Mouse (Mus musculus): Measurements from ENCODE around the gene Racgap1.
A peak's percentile ranks its signal among the peaks of the same experiment; 100 is the strongest.

Gene Racgap1

DNA sequence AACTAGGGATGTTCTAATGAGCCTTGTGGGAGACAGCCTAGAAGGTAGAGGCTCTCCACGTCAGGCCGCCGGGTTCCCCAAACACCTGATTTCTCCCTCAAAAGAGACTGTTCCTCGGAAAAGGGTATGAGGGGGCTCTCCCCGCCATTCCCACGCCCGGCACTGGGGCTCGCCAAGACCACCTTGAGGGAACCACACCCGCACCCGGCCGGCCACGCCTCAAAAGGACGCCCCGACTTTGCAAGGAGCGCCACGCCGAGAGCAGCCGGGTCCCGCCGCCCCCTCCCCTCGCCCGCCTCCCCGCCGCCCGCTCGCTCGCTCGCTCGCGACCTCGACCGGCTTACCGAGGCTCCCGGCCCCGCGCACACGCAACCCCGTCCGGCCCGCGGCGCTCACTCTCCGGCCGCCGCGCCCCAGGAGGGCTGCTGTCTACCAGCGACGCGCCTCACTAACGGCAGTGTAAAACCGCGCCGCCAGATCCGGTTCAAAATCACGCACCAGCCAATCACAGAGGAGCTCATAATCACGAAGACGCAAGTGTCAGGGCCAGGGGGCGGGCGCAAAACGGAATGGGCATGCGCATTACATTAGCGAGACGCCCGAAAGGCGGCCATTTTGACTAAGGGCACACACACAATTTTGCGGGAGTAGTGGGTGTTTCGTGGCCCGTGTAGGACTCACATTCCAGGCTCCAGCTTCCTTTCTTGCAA lies at the start of gene Racgap1:
Gene Racgap1, minus strand, starts transcription at position 494 of the 710 bp plus-strand sequence.
- DNase-seq (ENCODE audit: low spot score in 2 of 2) = peak; percentile 90 to 96

DNA sequence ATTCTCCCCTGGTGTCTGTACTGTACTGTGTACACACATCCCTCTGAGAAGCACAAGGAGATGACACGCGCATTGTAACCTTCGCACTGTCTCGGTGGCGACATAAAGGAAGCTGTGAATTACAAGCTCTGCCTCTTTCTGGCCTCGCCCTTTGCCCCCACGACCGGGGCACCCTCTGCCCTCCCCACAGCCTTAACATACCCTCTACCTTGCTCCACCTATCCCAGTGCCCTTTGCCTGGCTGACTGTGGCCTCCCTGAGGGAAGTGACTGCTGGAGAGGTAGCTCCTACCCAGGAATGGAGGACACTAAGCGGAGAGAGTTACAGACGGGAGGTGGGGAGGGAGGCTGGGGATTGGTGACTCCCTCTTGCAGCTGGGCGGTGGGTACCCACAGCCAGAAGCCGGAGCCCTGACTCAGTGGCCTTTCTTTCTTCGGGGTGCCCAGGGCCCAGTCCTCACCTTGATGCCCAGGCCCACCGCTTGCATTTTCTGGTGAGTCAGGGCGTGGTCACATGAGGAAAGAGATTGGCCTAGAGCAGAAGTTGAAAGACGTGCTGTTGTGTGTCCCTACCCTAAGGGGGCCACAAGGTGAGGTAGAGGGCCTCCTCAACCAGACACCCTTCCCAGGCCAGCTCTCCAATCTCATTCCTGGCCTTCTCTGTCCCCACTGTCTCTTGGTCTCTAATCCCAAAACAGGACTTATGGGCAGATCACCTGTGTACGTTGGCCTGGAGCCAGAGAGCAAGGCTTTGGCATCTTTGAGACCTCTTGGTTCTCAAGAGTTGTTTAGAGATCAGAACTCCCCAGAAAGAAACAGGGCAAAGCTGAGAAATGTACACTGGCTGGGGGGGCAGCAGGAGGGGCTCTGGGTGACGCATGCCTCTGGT lies 49.0 kb upstream of the Racgap1 start:
- no peak for DNase-seq (ENCODE audit: low spot score in 2 of 2)

DNA sequence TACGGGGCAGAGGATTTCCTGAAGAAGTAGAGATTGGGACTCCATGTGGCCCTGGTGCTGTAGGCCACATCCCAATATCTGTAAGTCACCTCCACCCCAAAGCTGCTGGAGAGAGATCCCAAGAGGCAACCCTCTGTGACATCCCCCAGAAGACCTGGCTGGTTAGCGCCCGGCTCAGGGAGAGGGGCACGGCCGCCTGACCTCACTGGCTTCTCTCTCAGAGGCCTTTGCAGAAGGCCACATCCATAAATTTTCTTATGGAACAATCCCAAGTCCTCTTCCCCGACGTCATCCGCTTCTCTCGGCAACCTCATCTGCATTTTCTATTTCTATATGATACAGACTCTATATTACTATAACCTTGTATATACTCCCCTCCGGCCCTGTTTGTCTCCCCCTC lies 48.3 kb upstream of the Racgap1 start:
- DNase-seq (ENCODE audit: low spot score in 2 of 2) = no peak

DNA sequence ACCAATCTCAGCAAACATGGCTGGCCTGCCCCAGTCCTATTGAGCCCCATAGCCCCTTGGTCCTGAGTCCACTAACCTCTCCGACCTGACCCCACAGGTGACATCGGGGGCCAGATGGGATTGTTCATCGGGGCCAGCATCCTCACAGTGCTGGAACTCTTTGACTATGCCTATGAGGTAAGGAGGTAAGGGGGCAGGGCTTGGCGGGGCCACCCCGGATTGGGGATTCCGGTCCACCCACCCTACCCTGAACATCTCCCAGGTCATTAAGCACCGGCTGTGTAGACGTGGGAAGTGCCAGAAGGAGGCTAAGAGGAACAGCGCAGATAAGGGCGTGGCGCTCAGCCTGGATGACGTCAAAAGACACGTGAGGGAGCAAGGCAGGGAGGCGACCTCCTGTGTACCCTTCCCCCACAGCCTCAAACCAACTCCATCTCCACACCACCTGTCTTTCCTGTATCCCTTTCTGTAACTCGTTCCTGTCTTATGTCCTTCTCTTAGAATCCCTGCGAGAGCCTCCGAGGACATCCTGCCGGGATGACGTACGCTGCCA lies 47.2 kb upstream of the Racgap1 start:
- DNase-seq (ENCODE audit: low spot score in 2 of 2) = no peak

DNA sequence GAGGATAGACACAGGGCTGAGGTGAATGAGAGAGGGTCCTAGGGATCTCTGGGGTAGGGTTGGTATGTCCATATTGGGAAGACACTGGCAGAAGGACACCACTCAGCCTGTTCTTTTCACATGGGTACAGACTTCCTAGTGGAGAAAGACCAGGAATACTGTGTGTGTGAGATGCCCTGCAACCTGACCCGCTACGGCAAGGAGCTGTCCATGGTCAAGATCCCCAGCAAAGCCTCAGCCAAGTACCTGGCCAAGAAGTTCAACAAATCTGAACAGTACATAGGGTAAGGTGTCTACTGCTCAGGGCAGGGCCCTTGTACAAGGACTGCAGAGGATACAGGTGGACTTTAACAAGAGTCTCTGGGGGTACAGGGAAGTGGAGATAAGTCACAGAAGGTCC lies 45.9 kb upstream of the Racgap1 start:
- DNase-seq (ENCODE audit: low spot score in 2 of 2) = no peak

DNA sequence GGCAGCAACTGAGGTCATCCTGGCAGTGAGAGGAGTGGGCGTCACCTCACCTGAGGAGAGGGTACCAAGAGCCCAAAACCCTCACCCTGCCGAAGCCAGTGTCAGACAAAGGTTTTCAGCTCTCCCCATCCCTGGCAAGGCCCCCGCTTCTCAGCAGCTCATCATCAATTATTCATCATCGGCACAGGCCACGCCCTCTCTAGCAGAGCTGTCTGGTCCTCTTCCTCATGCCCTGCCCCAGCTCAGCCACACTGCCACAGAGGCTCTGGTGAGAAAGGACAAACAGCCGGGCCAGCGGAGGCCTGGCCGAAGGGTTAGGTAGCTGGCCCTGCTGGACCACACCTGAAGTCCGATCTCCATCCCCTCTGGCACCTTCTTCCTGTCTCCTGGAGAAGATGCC lies 40.5 kb upstream of the Racgap1 start:
- no peak for DNase-seq (ENCODE audit: low spot score in 2 of 2)

DNA sequence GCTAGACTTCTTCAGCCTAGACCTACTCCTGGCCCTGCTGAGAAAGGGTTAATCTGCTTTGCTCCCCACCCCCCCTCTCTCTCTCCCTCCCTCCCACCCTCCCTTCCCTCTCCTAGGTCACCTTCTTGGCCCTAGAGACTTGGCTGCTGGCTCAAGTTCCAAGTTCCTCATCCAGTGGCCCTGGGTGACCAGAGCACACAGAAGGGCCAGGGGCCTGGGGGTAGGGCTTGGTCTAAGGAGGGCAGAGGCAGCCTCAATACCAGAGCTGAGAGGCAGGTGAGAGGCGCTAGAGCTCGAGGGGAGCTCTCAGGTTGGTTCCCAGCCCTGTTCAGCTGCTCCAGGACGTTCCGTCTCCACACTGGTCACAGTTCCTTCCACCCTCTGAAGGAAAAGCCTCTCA lies 39.5 kb upstream of the Racgap1 start:
- no peak for DNase-seq (ENCODE audit: low spot score in 2 of 2)

DNA sequence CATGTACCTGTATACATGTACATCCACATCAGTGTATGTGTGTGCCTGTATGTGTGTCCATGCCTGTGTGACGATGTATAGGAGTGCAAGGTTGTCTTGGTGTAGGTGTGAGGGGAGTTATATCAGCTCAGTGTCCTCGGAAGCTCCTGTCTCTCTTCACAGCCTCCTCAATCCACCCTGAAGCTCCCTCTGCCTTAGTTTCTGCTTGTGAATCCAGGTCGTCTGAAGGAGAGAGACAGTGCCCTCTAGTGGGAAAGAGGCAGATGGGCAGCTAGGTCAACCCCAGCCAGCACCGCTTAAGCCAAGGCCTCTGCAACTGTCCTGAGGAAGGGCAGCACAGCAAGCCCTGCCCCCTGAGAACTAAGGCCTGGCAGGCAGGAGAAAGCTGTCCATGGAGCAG lies 37.3 kb upstream of the Racgap1 start:
- DNase-seq (ENCODE audit: low spot score in 2 of 2) = peak in 1 of 2 experiments; percentile 55

DNA sequence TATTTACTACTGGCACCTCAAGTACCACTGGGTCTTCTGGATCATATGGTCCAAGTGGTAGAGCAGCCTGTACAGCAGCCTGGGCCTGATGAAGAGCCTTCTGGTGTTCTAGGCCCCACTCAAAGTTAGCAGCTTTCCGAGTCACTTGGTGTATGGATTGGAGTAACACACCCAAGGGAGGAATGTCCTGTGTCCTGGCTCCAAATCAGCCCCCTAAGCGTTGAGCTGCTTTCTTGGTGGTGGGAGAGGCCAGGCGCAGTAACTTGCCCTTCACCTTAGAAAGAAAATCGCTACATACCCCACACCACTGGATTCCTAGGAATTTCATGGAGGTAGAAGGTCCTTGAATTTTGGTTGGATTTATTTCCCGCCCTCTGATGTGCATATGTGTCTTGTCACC lies 32.7 kb upstream of the Racgap1 start:
- no peak for DNase-seq (ENCODE audit: low spot score in 2 of 2)

DNA sequence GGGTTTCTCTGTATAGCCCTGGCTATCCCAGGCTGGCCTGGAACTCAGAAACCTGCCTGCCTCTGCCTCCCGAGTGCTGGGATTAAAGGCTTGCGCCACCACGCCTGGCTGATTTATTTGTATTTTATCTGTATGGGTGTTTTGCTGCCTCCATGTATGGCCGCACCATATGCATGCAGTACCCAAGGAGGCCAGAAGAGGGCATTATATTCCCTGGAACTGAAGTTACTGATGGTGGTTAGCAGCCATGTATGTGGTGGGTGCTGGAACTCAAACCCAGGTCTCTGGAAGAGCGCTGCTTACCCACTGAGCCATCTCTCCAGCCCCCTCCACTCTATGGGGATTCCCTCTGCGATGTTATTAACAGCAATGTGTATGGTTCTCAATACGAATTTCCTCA lies 31.4 kb upstream of the Racgap1 start:
- no peak for DNase-seq (ENCODE audit: low spot score in 2 of 2)

DNA sequence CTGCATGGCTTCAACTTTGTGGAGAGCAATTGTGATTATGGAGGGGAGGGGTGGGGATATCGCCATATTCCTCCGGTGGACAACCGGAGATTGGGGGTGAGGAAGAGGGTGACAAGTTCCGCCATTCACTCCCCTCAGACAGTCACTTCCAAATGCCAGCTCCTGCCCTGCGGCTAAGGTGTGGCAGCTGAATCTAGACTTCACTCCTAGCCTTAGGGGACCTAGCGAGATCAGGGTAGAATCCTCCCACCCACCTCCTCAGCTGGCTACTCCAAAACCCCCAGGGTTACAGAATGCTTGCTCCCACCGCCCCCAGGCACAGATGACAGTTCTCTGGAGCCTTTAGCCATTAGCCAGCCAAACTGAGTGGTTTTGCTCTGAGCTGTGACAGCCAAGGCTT lies 27.6 kb upstream of the Racgap1 start:
- DNase-seq (ENCODE audit: low spot score in 2 of 2) = no peak

DNA sequence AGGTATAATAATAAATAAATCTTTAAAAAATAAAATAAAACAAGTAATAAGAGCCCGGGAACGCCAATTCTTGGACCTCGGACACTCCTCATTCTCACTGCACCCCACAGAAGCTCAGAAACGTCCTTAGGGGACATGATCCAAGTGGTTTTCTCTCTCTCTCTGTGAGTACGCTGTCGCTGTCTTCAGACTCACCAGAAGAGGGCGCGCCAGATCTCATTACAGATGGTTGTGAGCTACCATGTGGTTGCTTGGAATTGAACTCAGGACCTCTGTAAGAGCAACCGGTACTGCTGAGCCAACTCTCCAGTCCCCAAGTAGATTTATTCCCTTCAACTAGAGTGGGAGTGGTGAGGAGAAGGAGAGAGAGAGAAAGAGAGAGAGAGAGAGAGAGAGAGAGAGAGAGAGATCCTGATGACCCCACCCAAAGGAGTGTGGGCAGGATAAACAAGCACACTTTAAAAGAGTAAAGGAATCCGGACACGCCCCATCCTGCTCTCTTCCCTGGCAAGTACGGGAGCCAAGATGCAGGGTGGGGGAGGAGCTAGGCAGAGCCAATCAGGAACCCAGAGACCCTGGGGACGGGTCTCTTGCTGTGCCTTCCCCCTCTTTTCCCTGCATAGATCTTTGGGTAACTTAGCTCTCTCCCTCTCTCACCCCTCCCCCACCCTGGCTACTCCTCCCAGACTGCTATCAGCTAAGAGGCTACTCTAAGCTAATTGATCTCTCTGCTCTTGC lies 26.8 kb upstream of the Racgap1 start:
- DNase-seq (ENCODE audit: low spot score in 2 of 2) = no peak

DNA sequence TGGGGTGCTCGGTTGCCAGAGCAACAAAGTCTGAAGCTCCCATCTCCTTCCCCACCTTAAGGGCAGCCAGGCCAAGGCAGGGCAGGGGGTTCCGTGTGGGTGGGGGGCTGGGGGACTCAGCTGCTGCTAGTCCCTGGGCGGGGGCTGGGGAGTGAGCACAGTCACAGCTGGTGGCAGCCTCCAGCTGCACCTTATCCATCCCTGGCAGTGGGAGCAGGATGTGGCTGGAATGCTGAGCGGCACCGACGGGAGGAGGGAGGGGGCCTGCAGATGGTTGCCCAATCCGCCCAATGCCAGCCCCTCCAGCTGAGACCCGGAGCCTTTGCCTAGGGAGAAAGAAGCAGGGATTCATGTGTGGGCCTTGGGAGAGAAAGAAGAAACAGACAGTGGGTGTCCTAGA lies 25.6 kb upstream of the Racgap1 start:
- no peak for DNase-seq (ENCODE audit: low spot score in 2 of 2)

DNA sequence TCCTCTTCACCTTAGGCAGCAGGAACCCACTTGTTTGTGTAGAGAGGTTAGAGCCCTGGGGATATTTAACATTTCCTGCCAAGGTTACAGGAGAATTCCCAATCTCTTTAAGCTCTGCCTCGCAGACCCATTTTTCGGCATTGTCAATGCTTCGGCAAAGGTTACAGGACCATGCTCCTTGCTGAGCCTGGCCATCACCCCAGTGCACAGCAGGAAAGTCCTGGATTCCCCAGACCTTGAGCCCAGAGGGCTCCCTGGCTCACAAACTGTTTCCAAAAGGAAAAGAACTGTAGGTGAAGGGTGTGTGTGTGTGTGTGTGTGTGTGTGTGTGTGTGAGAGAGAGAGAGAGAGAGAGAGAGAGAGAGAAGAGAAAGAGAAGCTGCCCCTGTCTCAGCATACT lies 23.4 kb upstream of the Racgap1 start:
- DNase-seq (ENCODE audit: low spot score in 2 of 2) = no peak

DNA sequence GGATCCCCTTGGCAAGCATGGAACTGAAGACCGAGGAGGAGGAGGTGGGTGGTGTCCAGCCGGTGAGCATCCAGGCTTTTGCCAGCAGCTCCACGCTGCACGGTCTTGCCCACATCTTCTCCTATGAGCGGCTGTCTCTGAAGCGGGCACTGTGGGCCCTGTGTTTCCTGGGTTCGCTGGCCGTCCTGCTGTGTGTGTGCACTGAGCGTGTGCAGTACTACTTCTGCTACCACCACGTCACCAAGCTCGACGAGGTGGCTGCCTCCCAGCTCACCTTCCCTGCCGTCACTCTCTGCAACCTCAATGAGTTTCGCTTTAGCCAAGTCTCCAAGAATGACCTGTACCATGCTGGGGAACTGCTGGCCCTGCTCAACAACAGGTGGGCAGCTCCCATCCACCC lies 20.3 kb upstream of the Racgap1 start:
- DNase-seq (ENCODE audit: low spot score in 2 of 2) = no peak

DNA sequence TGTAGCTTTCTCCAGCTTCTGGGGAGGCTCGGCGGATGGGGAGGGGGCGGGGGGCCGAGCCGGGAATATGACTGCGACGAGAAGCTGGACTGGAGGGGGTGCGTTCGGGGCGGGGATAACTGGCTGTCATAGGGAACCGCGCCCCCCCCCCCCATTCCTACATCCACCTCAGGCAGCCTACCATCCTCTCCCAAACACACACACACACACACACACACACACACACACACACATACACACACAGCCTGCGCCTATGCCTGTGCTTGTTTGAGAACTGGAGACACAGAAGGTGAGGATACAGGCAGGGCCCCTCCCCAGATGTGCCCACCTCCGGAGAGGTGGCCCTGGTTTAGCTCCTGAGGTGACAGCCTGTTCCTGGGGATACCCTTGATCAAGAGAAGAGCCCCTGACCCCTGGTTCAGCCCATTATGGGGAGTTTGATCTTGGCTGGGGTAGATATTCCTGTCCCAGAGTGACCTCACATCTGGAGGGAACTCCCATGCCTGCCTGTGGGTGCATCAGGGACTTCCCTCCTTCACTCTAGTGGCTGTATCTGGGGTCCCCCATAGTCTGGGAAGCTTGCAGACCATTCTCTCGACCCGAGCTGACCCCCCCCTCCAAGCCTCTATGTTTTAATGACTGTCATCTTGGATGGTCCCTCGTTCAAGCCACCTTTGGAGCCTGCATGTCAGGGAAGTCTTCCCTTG lies 19.7 kb upstream of the Racgap1 start:
- DNase-seq (ENCODE audit: low spot score in 2 of 2) = no peak

DNA sequence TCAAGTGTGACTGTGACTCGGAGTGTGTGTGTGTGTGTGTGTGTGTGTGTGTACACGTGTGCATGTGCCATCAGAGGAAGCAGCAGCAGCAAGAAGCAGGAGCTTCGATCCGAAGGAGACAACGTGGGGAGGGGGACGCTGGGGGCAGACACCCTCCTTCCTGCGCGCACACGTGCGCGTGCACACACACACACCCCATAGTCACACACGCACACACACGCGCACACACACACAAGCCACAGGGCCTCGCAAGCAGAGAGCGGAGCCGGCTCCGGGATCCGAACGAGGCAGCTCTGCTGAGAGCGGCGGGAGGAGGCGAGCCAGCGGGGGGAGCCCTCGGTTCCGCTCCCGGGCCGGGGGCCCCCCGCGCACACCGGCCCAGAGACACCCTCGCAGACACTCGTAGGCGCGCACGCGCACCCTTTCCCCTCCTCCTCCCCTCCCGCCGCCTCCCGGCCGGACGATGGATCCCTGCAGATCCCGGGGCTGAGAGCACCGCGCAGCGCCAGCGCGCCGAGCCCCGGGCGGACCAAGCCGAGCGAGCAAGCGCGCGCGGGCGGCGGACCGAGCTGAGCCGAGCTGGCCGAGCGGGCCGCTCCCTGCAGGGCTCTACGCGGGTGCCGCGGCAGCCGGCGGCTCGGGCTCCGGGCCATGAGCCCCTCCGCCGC lies 18.8 kb upstream of the Racgap1 start, which contains the start of gene Asic1:
Gene Asic1, plus strand, starts transcription at position 215 of the 668 bp plus-strand sequence.
- DNase-seq (ENCODE audit: low spot score in 2 of 2) = peak; percentile 38 to 39

DNA sequence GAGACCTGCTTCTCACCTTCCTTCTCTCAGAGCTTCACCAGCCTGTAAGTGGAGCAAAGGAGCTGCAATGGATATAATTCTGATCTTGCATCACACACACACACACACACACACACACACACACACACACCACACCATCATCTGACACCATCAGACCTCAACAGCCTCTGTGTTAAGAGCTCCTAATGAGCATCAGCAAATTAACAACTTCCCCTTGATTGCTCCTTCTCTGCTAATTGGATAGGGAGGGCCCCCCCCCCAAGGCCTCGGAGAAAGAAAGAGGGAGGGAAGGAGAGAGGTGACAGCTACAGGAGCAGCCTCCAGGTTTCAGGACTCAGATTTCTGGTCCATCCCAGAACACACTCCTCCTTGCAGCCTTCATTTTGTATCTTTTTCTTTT lies 17.9 kb upstream of the Racgap1 start:
- DNase-seq (ENCODE audit: low spot score in 2 of 2) = no peak

DNA sequence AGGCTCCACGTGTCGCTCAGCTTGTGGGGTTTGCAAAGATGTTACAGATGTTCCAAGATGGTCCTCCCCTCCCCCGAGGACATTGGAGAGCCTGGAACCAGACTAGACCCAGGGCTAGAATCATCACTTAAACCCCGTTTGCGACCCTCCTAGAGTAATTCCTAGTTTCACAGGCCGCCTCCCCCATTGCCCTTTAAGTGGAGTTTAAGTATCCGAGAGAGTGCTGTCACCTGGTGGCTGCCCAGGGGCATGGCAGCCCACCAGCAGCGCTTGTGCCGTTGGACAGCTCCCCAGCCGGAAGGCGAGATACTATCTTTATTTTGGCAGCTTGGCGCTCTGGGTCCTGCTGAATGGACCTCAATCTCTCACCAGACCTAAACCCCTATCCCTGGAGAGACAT lies 17.4 kb upstream of the Racgap1 start:
- peak; percentile 43 to 63 for DNase-seq (ENCODE audit: low spot score in 2 of 2)

DNA sequence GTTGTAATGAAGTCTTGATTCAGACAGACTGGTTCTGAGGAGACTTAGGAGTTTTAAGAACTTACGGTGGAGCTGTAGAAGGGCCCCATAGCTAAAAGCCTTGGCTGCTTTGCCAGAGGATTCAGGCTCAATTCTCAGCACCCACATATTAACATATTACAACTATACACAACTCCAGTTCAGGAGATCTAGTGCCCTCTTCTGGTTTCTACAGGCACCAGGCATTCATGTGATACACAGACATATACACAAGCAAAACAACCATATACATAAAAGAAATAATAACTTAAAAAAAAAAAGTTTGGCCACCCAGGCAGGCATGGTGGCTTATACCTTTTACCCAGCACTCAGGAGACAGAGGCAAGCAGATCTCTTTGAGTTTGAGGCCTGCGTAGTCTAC lies 16.1 kb upstream of the Racgap1 start:
- no peak for DNase-seq (ENCODE audit: low spot score in 2 of 2)

Measured in heart, adult 9 months (tissue).